Mouse (Mus musculus) c-Kit-positive CD71-negative TER-119-negative erythroid progenitor cells, embryonic 14.5 days (primary cell): Measurements from ENCODE around the gene Hoxb7.

ENCODE experiments used
- DNase-seq: peaks from one replicate; pipeline ENCODE4 v3.0.0-alpha.2; 2013; ENCODE audit warnings: low read depth

Hoxb7 gene

GRCm38 (mm10) chr11:96300354-96301063 lies 14.1 kb downstream of the Hoxb7 start:
- DNase-seq, result no peak

- no peak for DNase-seq
Measured at GRCm38 (mm10) chr11:96301064-96301431, 14.6 kb downstream of the Hoxb7 start.

- no peak for DNase-seq
Measured at GRCm38 (mm10) chr11:96301837-96302236, 15.4 kb downstream of the Hoxb7 start.

- no peak for DNase-seq
Measured at GRCm38 (mm10) chr11:96302381-96303150, 16.1 kb downstream of the Hoxb7 start.

- no peak for DNase-seq
Measured at GRCm38 (mm10) chr11:96303151-96304099, 17.0 kb downstream of the Hoxb7 start, which contains the start of gene Hoxb5. Hoxb5 (plus strand) TSS chr11:96303336.

- no peak for DNase-seq
Measured at GRCm38 (mm10) chr11:96304381-96305195, 18.2 kb downstream of the Hoxb7 start.

- DNase-seq, result no peak
Measured at GRCm38 (mm10) chr11:96305505-96306182, 19.2 kb downstream of the Hoxb7 start.

GRCm38 (mm10) chr11:96306183-96306907 lies 19.9 kb downstream of the Hoxb7 start:
- DNase-seq, result no peak

- DNase-seq, result no peak
Measured at GRCm38 (mm10) chr11:96306908-96307269, 20.5 kb downstream of the Hoxb7 start.

- no peak for DNase-seq
Measured at GRCm38 (mm10) chr11:96308763-96309162, 22.3 kb downstream of the Hoxb7 start.

- no peak for DNase-seq
Measured at GRCm38 (mm10) chr11:96309288-96309687, 22.9 kb downstream of the Hoxb7 start.

- DNase-seq, result no peak
Measured at GRCm38 (mm10) chr11:96310183-96310938, 23.9 kb downstream of the Hoxb7 start.

- DNase-seq, result no peak
Measured at GRCm38 (mm10) chr11:96311097-96311496, 24.7 kb downstream of the Hoxb7 start.

GRCm38 (mm10) chr11:96311520-96312417 lies 25.3 kb downstream of the Hoxb7 start:
- DNase-seq, result no peak

- no peak for DNase-seq
Measured at GRCm38 (mm10) chr11:96313134-96313533, 26.7 kb downstream of the Hoxb7 start.

- no peak for DNase-seq
Measured at GRCm38 (mm10) chr11:96313806-96314428, 27.5 kb downstream of the Hoxb7 start.

GRCm38 (mm10) chr11:96314671-96315343 lies 28.4 kb downstream of the Hoxb7 start:
- DNase-seq, result no peak
